Mouse (Mus musculus) embryonic facial prominence, embryonic 11.5 days (tissue): ENCODE data around the gene Tlk2. TPM values are rescaled to one million over a fixed set of nuclear protein-coding genes. Genes with fewer than 3 reads are reported as not detected.

ENCODE experiments used
- ATAC-seq: fragments of 200-750 bp; cut with Nextera tagmentation; replicated peaks from 2 replicates; pipeline ENCODE4 v1.8.0; 2017; ENCODE audit warnings: low read depth; ENCODE audit not compliant: insufficient number of reproducible peaks, low FRiP score, low TSS enrichment
- DNase-seq: peaks from one replicate; pipeline ENCODE4 v3.0.0-alpha.2; 2015; ENCODE audit warnings: low spot score
- H3K27ac ChIP-seq: fragments of 300-500 bp; sonication (generic); replicated peaks from 2 replicates; pipeline ENCODE4 v1.5.1; 2014; ENCODE audit warnings: mild to moderate bottlenecking, low read depth, low read length, control low read depth
- H3K27me3 ChIP-seq: fragments of 300-500 bp; sonication (generic); 2 replicates; pipeline ENCODE4 v1.6.1; 2014; ENCODE audit warnings: mild to moderate bottlenecking, low read length, moderate library complexity, mixed read lengths; ENCODE audit not compliant: control insufficient read depth, insufficient read depth
- H3K36me3 ChIP-seq: fragments of 300-500 bp; sonication (generic); replicated peaks from 2 replicates; pipeline ENCODE4 v1.6.1; 2014; ENCODE audit warnings: low read depth, mild to moderate bottlenecking, low read length, moderate library complexity, mixed read lengths; ENCODE audit not compliant: control insufficient read depth, insufficient read depth
- H3K4me1 ChIP-seq: fragments of 300-500 bp; sonication (generic); 2 replicates; pipeline ENCODE4 v1.6.1; 2014; ENCODE audit warnings: low read length, mixed read lengths; ENCODE audit not compliant: control insufficient read depth, insufficient read depth
- H3K4me2 ChIP-seq: fragments of 300-500 bp; sonication (generic); 2 replicates; pipeline ENCODE4 v1.6.1; 2014; ENCODE audit warnings: low read depth, mild to moderate bottlenecking, control low read depth, low read length, moderate library complexity
- H3K4me3 ChIP-seq: fragments of 300-500 bp; sonication (generic); 2 replicates; pipeline ENCODE4 v1.5.1; 2014; ENCODE audit warnings: low read depth, low read length, control low read depth
- H3K9ac ChIP-seq: fragments of 300-500 bp; sonication (generic); replicated peaks from 2 replicates; pipeline ENCODE4 v1.6.1; 2014; ENCODE audit warnings: mild to moderate bottlenecking, control low read depth, low read length
- H3K9me3 ChIP-seq: fragments of 300-500 bp; sonication (generic); replicated peaks from 2 replicates; pipeline ENCODE4 v1.6.1; 2016; ENCODE audit warnings: mild to moderate bottlenecking, low read length, inconsistent platforms, mixed read lengths; ENCODE audit not compliant: control insufficient read depth
- WGBS: fragments of 180-500 bp; shearing (Covaris S2); extraction: QIAGEN DNeasy Blood & Tissue Kit; methylation state at CpG from one replicate; pipeline ENCODE4 v1.1.7; 2014; 5-methylcytosine and 5-hydroxymethylcytosine counted together
- polyA plus RNA-seq: library from polyadenylated mRNA; unstranded; fragments of >200 nt; fragmentation: Nextera tagmentation; extraction: Ambion mirVana; gene quantifications from 2 replicates; pipeline ENCODE4 v1.2.1, GENCODE M21; 2014

Tlk2 gene
- polyA plus RNA-seq, 1 experiment from 2014 or later: 30.7 TPM

DNA sequence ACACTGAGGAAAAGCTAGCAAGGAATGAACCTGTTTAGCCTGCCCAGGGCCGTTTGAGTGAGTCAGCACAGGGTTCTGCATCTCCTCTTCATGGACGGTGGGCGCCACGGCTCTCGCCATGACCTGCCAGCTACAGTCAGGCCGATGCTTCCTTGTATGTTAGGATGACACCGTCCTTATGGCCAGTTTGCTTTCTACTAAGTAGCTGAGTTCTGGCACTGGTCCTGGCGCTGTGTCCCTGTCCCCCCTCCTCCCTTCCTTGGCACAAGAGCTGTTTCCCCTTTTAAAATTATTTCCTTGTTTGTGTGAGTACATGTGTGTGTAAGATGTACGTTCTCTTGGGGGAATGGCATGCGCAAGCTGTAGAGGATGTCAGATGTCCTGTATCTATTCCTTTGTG, 33.4 kb upstream of the Tlk2 start:
- no peak for ATAC-seq
- no peak overlapping the region for H3K9ac ChIP-seq
- no peaks in the 10 kb centered on the region for H3K36me3 ChIP-seq
- 88% methylated on average over 10 of the region's 10 CpGs for WGBS
- H3K4me3 ChIP-seq: no peak overlapping the region
- H3K9me3 ChIP-seq: no peaks in the 10 kb centered on the region
- H3K4me1 ChIP-seq: no peaks in the 10 kb centered on the region
- H3K27ac ChIP-seq: no peak overlapping the region
- no peaks in the 10 kb centered on the region for H3K27me3 ChIP-seq
- DNase-seq: no peak
- no peak overlapping the region for H3K4me2 ChIP-seq

DNA sequence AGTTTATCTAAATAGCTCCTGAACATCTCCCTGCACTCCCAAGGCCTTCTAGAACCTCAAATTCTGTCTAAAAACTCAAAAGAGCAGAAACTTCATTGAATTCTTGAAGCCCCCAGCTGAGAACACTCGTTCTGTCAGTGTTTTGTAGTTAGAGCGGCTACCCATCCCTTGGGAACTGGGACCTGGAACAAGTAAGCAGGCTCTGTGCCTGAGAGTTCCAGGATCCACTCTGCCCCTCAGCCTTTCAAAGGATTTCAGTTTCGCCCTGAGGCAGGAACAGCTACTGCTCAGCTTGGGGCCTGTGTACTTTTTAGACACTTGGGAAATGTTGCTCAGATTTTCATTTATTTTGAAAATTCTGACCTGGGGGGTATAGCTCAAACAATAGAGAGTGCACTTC, 32.0 kb upstream of the Tlk2 start, which contains the start of gene Gm10842:
TSS of gene Gm10842 (plus strand) at position 301 of the 400 bp plus-strand sequence.
- ATAC-seq (no peak), DNase-seq (no peak)
- Histone ChIP-seq H3K4me1 (no peaks in the 10 kb centered on the region), H3K27ac (no peak within 1 kb of the TSS), H3K9me3 (no peaks in the 10 kb centered on the region), H3K9ac (no peak within 1 kb of the TSS), H3K4me2 (no peak within 1 kb of the TSS), H3K36me3 (no peaks in the 10 kb centered on the region), H3K4me3 (no peak within 1 kb of the TSS), H3K27me3 (no peaks in the 10 kb centered on the region)
- WGBS: 65% methylated on average over 3 of the region's 3 CpGs

DNA sequence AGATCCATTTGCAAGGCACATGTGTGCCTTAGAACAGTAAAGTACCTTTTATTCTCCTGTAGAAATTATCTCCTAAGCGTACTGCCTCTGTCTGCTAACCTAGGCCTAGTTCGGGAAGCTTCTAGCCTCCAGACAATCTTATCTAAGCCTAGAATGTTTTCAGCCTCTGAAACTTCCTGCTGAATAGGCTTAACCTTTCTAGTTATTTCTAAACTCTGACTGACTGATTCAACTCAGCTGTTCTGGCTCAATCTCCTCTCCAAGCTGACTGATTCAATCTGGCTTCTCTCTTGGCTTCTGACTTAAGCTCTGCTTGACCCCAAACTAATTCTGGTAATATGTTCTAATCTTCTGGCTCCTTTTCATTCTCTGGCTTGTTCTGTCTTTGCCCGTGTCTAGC, 29.3 kb upstream of the Tlk2 start:
- H3K4me3 ChIP-seq: no peak overlapping the region
- DNase-seq (no peak), ATAC-seq (no peak)
- no peak overlapping the region for H3K27ac ChIP-seq
- 76% methylated on average over 3 of the region's 3 CpGs for WGBS
- peaks cover 2% of the 10 kb centered on the region for H3K4me1 ChIP-seq
- no peak overlapping the region for H3K9ac ChIP-seq
- no peaks in the 10 kb centered on the region for H3K27me3 ChIP-seq
- no peaks in the 10 kb centered on the region for H3K36me3 ChIP-seq
- H3K9me3 ChIP-seq: no peaks in the 10 kb centered on the region
- H3K4me2 ChIP-seq: no peak overlapping the region

DNA sequence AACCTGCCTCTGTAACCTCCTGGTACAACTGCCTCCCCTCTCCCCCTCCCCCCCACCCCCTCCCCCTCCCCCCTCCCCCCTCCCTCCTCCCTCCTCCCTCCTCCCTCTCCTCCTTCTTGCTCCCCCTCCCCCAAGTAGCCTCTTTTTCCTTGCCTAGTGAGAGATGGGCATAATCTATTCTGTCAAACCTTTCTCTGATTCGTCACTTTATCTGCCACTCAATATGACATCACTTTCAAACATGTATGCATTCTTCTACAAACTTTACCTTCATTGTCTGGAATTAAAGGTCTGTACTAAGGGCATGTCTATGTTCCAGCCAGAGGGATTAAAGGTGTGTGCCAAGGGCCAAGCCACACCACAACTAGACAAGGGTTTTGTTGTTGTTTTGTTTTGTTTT, 28.8 kb upstream of the Tlk2 start:
- no peak overlapping the region for H3K4me2 ChIP-seq
- no peak for ATAC-seq
- WGBS: 90% methylated on average over 1 of the region's 1 CpGs

DNA sequence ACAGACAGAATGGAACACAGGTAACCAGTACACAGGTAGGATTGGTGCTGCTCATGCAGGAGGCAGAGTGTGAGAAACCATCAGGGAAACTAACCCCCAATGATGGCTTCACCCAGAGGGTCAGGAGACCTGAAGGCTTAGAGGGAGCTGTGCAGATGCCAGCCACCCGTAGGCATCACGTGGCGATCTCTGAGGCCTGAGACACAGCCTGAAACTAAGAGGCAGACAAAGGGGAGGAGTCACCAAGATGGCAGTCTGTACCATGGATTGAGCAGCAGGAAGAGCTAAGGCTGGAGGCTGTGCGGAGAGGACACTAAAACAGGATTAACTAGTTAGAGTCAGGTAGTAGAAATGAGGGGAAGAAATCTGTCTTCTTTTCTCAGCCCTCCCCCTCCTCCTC, 27.9 kb upstream of the Tlk2 start:
- DNase-seq (no peak), ATAC-seq (no peak)
- no peak overlapping the region for H3K4me2 ChIP-seq
- 53% methylated on average over 4 of the region's 4 CpGs for WGBS
- peaks cover 2% of the 10 kb centered on the region for H3K4me1 ChIP-seq
- no peak overlapping the region for H3K9ac ChIP-seq
- no peaks in the 10 kb centered on the region for H3K27me3 ChIP-seq
- H3K36me3 ChIP-seq: no peaks in the 10 kb centered on the region
- no peak overlapping the region for H3K4me3 ChIP-seq
- H3K27ac ChIP-seq: no peak overlapping the region
- no peaks in the 10 kb centered on the region for H3K9me3 ChIP-seq

More for the DNA sequence above, 28.8 kb upstream of the Tlk2 start:
- Histone ChIP-seq H3K27me3 (no peaks in the 10 kb centered on the region), H3K4me3 (no peak overlapping the region), H3K9ac (no peak overlapping the region), H3K36me3 (no peaks in the 10 kb centered on the region), H3K9me3 (no peaks in the 10 kb centered on the region), H3K27ac (no peak overlapping the region), H3K4me1 (peaks cover 2% of the 10 kb centered on the region)
- no peak for DNase-seq

DNA sequence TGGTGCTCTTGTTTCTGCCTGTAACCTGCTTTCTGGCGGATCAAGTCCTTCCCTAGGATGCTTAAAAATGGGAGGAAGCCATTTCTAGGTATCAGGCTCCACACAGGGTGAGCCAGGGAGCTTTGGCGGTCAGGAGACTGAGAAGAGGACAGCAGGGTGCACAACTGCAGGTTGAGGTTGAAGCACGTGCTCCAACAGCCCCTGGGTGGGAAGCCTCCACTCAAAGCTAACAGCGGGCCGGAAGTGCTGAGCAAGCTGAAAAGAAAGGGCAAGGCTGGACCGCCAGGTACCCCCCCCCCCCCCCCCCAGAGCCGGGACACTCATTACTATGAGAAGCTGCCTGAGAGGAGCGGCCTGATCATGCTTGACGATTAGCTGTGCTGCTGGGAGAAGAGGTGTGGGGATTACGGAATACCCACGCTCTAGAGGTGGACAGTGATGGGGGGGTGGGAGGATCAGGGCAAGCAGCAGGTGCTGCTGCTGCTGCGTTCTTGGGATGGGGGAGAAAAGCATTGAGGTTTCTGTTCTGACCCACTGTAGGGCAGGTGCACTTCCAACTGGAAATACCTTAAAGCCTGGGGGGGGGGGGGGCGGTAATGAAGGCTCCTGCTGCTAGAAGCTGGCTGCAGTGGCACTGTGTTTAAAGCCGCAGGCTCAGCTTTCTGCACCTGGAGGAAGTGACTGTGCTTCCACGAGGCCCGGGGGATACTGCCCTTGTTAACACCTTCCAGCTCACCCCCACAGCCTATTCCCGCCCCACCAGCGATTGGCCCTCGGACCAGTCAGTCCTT, 27.2 kb upstream of the Tlk2 start:
- H3K9me3 ChIP-seq: no peaks in the 10 kb centered on the region
- no peaks in the 10 kb centered on the region for H3K27me3 ChIP-seq
- H3K4me1 ChIP-seq: peaks cover 2% of the 10 kb centered on the region
- no peak overlapping the region for H3K4me2 ChIP-seq
- H3K4me3 ChIP-seq: no peak overlapping the region
- no peak for ATAC-seq
- 17% methylated on average over 19 of the region's 19 CpGs for WGBS
- no peak overlapping the region for H3K9ac ChIP-seq
- H3K36me3 ChIP-seq: no peaks in the 10 kb centered on the region
- H3K27ac ChIP-seq: no peak overlapping the region
- peak; percentile 11 for DNase-seq

DNA sequence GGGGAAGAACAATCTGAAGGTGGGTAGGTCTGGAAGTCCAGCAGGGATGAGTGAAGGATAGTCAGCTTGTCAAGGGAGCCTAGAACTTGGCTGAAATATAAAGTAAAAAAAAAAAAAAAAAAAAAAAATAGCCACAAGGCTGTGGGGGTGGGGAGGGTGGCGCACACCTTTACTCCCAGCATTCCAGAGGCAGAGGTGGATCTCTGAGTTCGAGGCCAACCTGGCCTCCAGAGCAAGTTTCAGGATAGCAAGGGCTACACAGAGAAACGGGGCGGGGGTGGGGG, 26.6 kb upstream of the Tlk2 start:
- Histone ChIP-seq H3K27ac (no peak overlapping the region), H3K9ac (no peak overlapping the region), H3K27me3 (no peaks in the 10 kb centered on the region), H3K36me3 (no peaks in the 10 kb centered on the region), H3K4me1 (peaks cover 2% of the 10 kb centered on the region), H3K4me2 (no peak overlapping the region), H3K9me3 (no peaks in the 10 kb centered on the region), H3K4me3 (no peak overlapping the region)
- ATAC-seq: no peak
- DNase-seq: no peak
- WGBS: 100% methylated on average over 1 of the region's 4 CpGs

DNA sequence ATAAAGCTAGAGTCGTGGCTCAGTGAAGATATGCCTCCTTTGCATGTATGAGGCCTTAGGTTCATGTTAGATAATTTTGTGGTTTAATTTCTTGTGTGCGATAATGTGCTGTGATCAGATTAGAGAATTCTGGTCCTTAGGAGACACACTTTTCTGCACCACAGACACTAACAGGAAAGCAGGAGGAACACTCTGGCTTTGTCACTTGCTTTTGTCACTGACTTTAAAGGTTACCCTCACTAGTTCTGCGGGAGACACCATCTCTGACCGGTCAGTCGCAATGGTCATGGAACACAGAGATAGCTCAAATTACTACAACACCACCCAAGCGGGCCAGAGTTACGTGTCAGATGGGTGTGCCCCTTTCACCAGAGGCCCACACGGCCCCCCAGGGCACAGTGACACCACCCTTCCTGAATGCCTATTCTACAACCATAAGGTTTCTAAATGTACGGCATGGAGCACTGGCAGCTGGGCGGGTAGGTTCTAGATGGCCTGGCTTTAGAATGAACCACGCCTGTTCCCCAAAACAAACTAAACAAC, 26.2 kb upstream of the Tlk2 start:
- Histone ChIP-seq H3K9me3 (no peaks in the 10 kb centered on the region), H3K4me1 (peaks cover 2% of the 10 kb centered on the region), H3K9ac (no peak overlapping the region), H3K4me2 (no peak overlapping the region), H3K4me3 (no peak overlapping the region), H3K36me3 (no peaks in the 10 kb centered on the region), H3K27ac (no peak overlapping the region), H3K27me3 (no peaks in the 10 kb centered on the region)
- DNase-seq (peak; percentile 9), ATAC-seq (no peak)
- WGBS: 60% methylated on average over 11 of the region's 11 CpGs
